Mouse (Mus musculus): ENCODE measurements around the gene Lrp3.
"Not testable (repeated sequence)": the region's sequence is repeated elsewhere in the genome, so short reads cannot be mapped to it uniquely, and the experiment has no call there.

The Lrp3 gene

GRCm38 (mm10) chr7:35215225-35215624 is at the start of gene Lrp3:
Lrp3 (minus strand) TSS chr7:35215498.
- DNase-seq (ENCODE audit: low spot score): no peak

- DNase-seq (ENCODE audit: low spot score): peak; percentile 51
These were observed 49.4 kb upstream of the Lrp3 start for GRCm38 (mm10) chr7:35264746-35265145.

GRCm38 (mm10) chr7:35263595-35264489 is 48.5 kb upstream of the Lrp3 start:
- DNase-seq (ENCODE audit: low spot score): no peak

- no peak for DNase-seq (ENCODE audit: low spot score)
These were observed 44.1 kb upstream of the Lrp3 start for GRCm38 (mm10) chr7:35259384-35259783.

- DNase-seq (ENCODE audit: low spot score): no peak
These were observed 43.0 kb upstream of the Lrp3 start for GRCm38 (mm10) chr7:35258294-35258693.

GRCm38 (mm10) chr7:35252041-35252558 is 36.8 kb upstream of the Lrp3 start:
- peak; percentile 30 for DNase-seq (ENCODE audit: low spot score)

GRCm38 (mm10) chr7:35237935-35238334 is 22.6 kb upstream of the Lrp3 start:
- not testable (repeated sequence) for DNase-seq (ENCODE audit: low spot score)

GRCm38 (mm10) chr7:35235308-35235707 is 20.0 kb upstream of the Lrp3 start:
- peak; percentile 70 for DNase-seq (ENCODE audit: low spot score)

GRCm38 (mm10) chr7:35234361-35235245 is 19.3 kb upstream of the Lrp3 start:
- peak; percentile 96 for DNase-seq (ENCODE audit: low spot score)

GRCm38 (mm10) chr7:35233861-35234260 is 18.6 kb upstream of the Lrp3 start:
- DNase-seq (ENCODE audit: low spot score): peak; percentile 11

- DNase-seq (ENCODE audit: low spot score): no peak
These were observed 17.6 kb upstream of the Lrp3 start for GRCm38 (mm10) chr7:35232796-35233455.

- DNase-seq (ENCODE audit: low spot score): no peak
These were observed 15.0 kb upstream of the Lrp3 start for GRCm38 (mm10) chr7:35230333-35230732.

GRCm38 (mm10) chr7:35220694-35221365 is 5.5 kb upstream of the Lrp3 start:
- no peak for DNase-seq (ENCODE audit: low spot score)

GRCm38 (mm10) chr7:35215731-35216130 is 433 bp upstream of the Lrp3 start:
- DNase-seq (ENCODE audit: low spot score): no peak

GRCm38 (mm10) chr7:35214442-35215222 is 666 bp downstream of the Lrp3 start:
- no peak for DNase-seq (ENCODE audit: low spot score)

- DNase-seq (ENCODE audit: low spot score): no peak
These were observed 3.5 kb downstream of the Lrp3 start for GRCm38 (mm10) chr7:35211791-35212190.

- no peak for DNase-seq (ENCODE audit: low spot score)
These were observed 15.5 kb downstream of the Lrp3 start for GRCm38 (mm10) chr7:35199755-35200154.

- no peak for DNase-seq (ENCODE audit: low spot score)
These were observed 16.1 kb downstream of the Lrp3 start for GRCm38 (mm10) chr7:35198981-35199754.

- DNase-seq (ENCODE audit: low spot score): no peak
These were observed 18.3 kb downstream of the Lrp3 start for GRCm38 (mm10) chr7:35197022-35197421.

- DNase-seq (ENCODE audit: low spot score): no peak
These were observed 24.0 kb downstream of the Lrp3 start for GRCm38 (mm10) chr7:35191276-35191675.

Measured in MN1 (cell line).